Mouse (Mus musculus) olfactory bulb, adult 2 months (tissue): ENCODE measurements around the gene Zfp687.

Source experiments
- CTCF ChIP-seq: fragments of 200-500 bp; IDR thresholded peaks from 2 replicates; pipeline ENCODE4 v1.5.1; 2012; ENCODE audit warnings: low read depth, mild to moderate bottlenecking, low read length, moderate library complexity; ENCODE audit not compliant: insufficient read depth
- POLR2A ChIP-seq: fragments of 200-500 bp; IDR thresholded peaks from 2 replicates; pipeline ENCODE4 v1.6.1; 2012; ENCODE audit warnings: mild to moderate bottlenecking, low read depth, low read length, moderate library complexity; ENCODE audit not compliant: insufficient read depth

- TF ChIP-seq POLR2A (no peak), CTCF (no peak)
Measured at GRCm38 (mm10) chr3:95002569-95002968, 12.7 kb downstream of the Zfp687 start.
